Mouse (Mus musculus): ENCODE measurements around the gene Rabep1.
"Not testable (repeated sequence)": the region's sequence is repeated elsewhere in the genome, so short reads cannot be mapped to it uniquely, and the experiment has no call there.

Rabep1 gene

GRCm38 (mm10) chr11:70831201-70831600 is 13.4 kb upstream of the Rabep1 start:
- no peak for DNase-seq (ENCODE audit: low read depth in 2 of 2, low spot score in 2 of 2)

GRCm38 (mm10) chr11:70833408-70833807 is 11.2 kb upstream of the Rabep1 start:
- no peak for DNase-seq (ENCODE audit: low read depth in 2 of 2, low spot score in 2 of 2)

- DNase-seq (ENCODE audit: low read depth in 2 of 2, low spot score in 2 of 2) = no peak
These were observed 10.7 kb upstream of the Rabep1 start for GRCm38 (mm10) chr11:70833831-70834230.

GRCm38 (mm10) chr11:70835381-70835831 is 9.2 kb upstream of the Rabep1 start:
- DNase-seq (ENCODE audit: low read depth in 2 of 2, low spot score in 2 of 2) = no peak

GRCm38 (mm10) chr11:70837031-70837430 is 7.5 kb upstream of the Rabep1 start:
- no peak for DNase-seq (ENCODE audit: low read depth in 2 of 2, low spot score in 2 of 2)

- no peak for DNase-seq (ENCODE audit: low read depth in 2 of 2, low spot score in 2 of 2)
These were observed 6.0 kb upstream of the Rabep1 start for GRCm38 (mm10) chr11:70838610-70839009.

GRCm38 (mm10) chr11:70842983-70843382 is 1.6 kb upstream of the Rabep1 start:
- no peak for DNase-seq (ENCODE audit: low read depth in 2 of 2, low spot score in 2 of 2)

GRCm38 (mm10) chr11:70843701-70844551 is 652 bp upstream of the Rabep1 start:
- no peak for DNase-seq (ENCODE audit: low read depth in 2 of 2, low spot score in 2 of 2)

- no peak for DNase-seq (ENCODE audit: low read depth in 2 of 2, low spot score in 2 of 2)
These were observed 940 bp downstream of the Rabep1 start for GRCm38 (mm10) chr11:70845457-70845978.

- DNase-seq (ENCODE audit: low read depth in 2 of 2, low spot score in 2 of 2) = no peak
These were observed 1.5 kb downstream of the Rabep1 start for GRCm38 (mm10) chr11:70846029-70846428.

GRCm38 (mm10) chr11:70860371-70860770 is 15.8 kb downstream of the Rabep1 start:
- DNase-seq (ENCODE audit: low read depth in 2 of 2, low spot score in 2 of 2) = no peak

GRCm38 (mm10) chr11:70863204-70863603 is 18.6 kb downstream of the Rabep1 start:
- DNase-seq (ENCODE audit: low read depth in 2 of 2, low spot score in 2 of 2) = not testable (repeated sequence)

GRCm38 (mm10) chr11:70865223-70865622 is 20.6 kb downstream of the Rabep1 start:
- no peak for DNase-seq (ENCODE audit: low read depth in 2 of 2, low spot score in 2 of 2)

GRCm38 (mm10) chr11:70869263-70869662 is 24.7 kb downstream of the Rabep1 start:
- no peak for DNase-seq (ENCODE audit: low read depth in 2 of 2, low spot score in 2 of 2)

- DNase-seq (ENCODE audit: low read depth in 2 of 2, low spot score in 2 of 2) = no peak
These were observed 25.2 kb downstream of the Rabep1 start for GRCm38 (mm10) chr11:70869811-70870210.

GRCm38 (mm10) chr11:70870407-70870806 is 25.8 kb downstream of the Rabep1 start:
- DNase-seq (ENCODE audit: low read depth in 2 of 2, low spot score in 2 of 2) = no peak

- DNase-seq (ENCODE audit: low read depth in 2 of 2, low spot score in 2 of 2) = no peak
These were observed 26.5 kb downstream of the Rabep1 start for GRCm38 (mm10) chr11:70871110-70871509.

- DNase-seq (ENCODE audit: low read depth in 2 of 2, low spot score in 2 of 2) = no peak
These were observed 27.3 kb downstream of the Rabep1 start for GRCm38 (mm10) chr11:70871766-70872330.

GRCm38 (mm10) chr11:70873846-70874613 is 29.5 kb downstream of the Rabep1 start:
- DNase-seq (ENCODE audit: low read depth in 2 of 2, low spot score in 2 of 2) = no peak

GRCm38 (mm10) chr11:70877670-70878069 is 33.1 kb downstream of the Rabep1 start:
- DNase-seq (ENCODE audit: low read depth in 2 of 2, low spot score in 2 of 2) = no peak

- DNase-seq (ENCODE audit: low read depth in 2 of 2, low spot score in 2 of 2) = no peak
These were observed 38.4 kb downstream of the Rabep1 start for GRCm38 (mm10) chr11:70882905-70883430.

All from CD8-positive naive resting alpha-beta T cell, adult 2 months (primary cell).